Mouse (Mus musculus) heart, adult 11 months (tissue): ENCODE data around the gene Tnfsf13b.

ENCODE experiments used
- DNase-seq: peaks from one replicate; pipeline ENCODE4 v3.0.0; 2022

Tnfsf13b gene

GRCm38 (mm10) chr8:10045743-10046142, 39.5 kb downstream of the Tnfsf13b start:
- peak; percentile 40 for DNase-seq

- no peak for DNase-seq
These were observed 42.9 kb downstream of the Tnfsf13b start for GRCm38 (mm10) chr8:10049162-10049561.

GRCm38 (mm10) chr8:10051576-10051975, 45.3 kb downstream of the Tnfsf13b start:
- peak; percentile 40 for DNase-seq

- peak; percentile 23 for DNase-seq
These were observed 47.3 kb downstream of the Tnfsf13b start for GRCm38 (mm10) chr8:10053571-10053990.

- DNase-seq: peak; percentile 64
These were observed 54.7 kb downstream of the Tnfsf13b start for GRCm38 (mm10) chr8:10061001-10061400.

GRCm38 (mm10) chr8:10066906-10067305, 60.6 kb downstream of the Tnfsf13b start:
- no peak for DNase-seq

GRCm38 (mm10) chr8:10067775-10068174, 61.5 kb downstream of the Tnfsf13b start:
- DNase-seq: no peak

GRCm38 (mm10) chr8:10072347-10072746, 66.1 kb downstream of the Tnfsf13b start:
- DNase-seq: no peak
